Mouse (Mus musculus) limb, embryonic 14.5 days (tissue): ENCODE data around the gene Calm3. TPM values are rescaled to one million over a fixed set of nuclear protein-coding genes. Genes with fewer than 3 reads are reported as not detected.

Experiments used
- ATAC-seq: fragments of 200-750 bp; cut with Nextera tagmentation; 2 replicates; pipeline ENCODE4 v1.8.0; 2017; ENCODE audit warnings: low read depth, moderate number of reproducible peaks, moderate TSS enrichment; ENCODE audit not compliant: low FRiP score
- DNase-seq: peaks from one replicate; pipeline ENCODE4 v3.0.0-alpha.2; 2015; ENCODE audit warnings: low spot score
- H3K27ac ChIP-seq: fragments of 300-500 bp; sonication (generic); replicated peaks from 2 replicates; pipeline ENCODE4 v1.5.1; 2014; ENCODE audit warnings: low read depth, mild to moderate bottlenecking, low read length, moderate library complexity, mixed read lengths
- H3K27me3 ChIP-seq: fragments of 300-500 bp; sonication (generic); 2 replicates; pipeline ENCODE4 v1.6.1; 2014; ENCODE audit warnings: low read length, mixed read lengths; ENCODE audit not compliant: control insufficient read depth, insufficient read depth
- H3K36me3 ChIP-seq: fragments of 300-500 bp; sonication (generic); 2 replicates; pipeline ENCODE4 v1.6.1; 2014; ENCODE audit warnings: mild to moderate bottlenecking, low read length, moderate library complexity, mixed read lengths; ENCODE audit not compliant: control insufficient read depth, insufficient read depth
- H3K4me1 ChIP-seq: fragments of 300-500 bp; sonication (generic); 2 replicates; pipeline ENCODE4 v1.6.1; 2014; ENCODE audit warnings: antibody characterized with exemption, low read length, mixed read lengths; ENCODE audit not compliant: control insufficient read depth, insufficient read depth
- H3K4me2 ChIP-seq: fragments of 300-500 bp; sonication (generic); replicated peaks from 2 replicates; pipeline ENCODE4 v1.6.1; 2014; ENCODE audit warnings: low read depth, mild to moderate bottlenecking, low read length, moderate library complexity; ENCODE audit not compliant: severe bottlenecking
- H3K4me3 ChIP-seq: fragments of 300-500 bp; sonication (generic); replicated peaks from 2 replicates; pipeline ENCODE4 v1.5.1; 2014; ENCODE audit warnings: low read length
- H3K9ac ChIP-seq: fragments of 300-500 bp; sonication (generic); 2 replicates; pipeline ENCODE4 v1.6.1; 2014; ENCODE audit warnings: mild to moderate bottlenecking, low read depth, low read length, moderate library complexity; ENCODE audit not compliant: severe bottlenecking
- H3K9me3 ChIP-seq: fragments of 300-500 bp; sonication (generic); 2 replicates; pipeline ENCODE4 v1.6.1; 2016; ENCODE audit warnings: low read length; ENCODE audit not compliant: control insufficient read depth
- POLR2A ChIP-seq: fragments of 200-500 bp; IDR thresholded peaks from 2 replicates; pipeline ENCODE4 v1.8.0; 2012; ENCODE audit warnings: inconsistent platforms, mild to moderate bottlenecking, moderate library complexity, borderline replicate concordance; ENCODE audit not compliant: insufficient read depth, insufficient read length; ENCODE audit errors: extremely low read depth
- WGBS: fragments of 180-500 bp; shearing (Covaris S2); extraction: QIAGEN DNeasy Blood & Tissue Kit; methylation state at CpG from one replicate; pipeline ENCODE4 v1.1.7; 2014; 5-methylcytosine and 5-hydroxymethylcytosine counted together
- polyA plus RNA-seq, 2 experiments: library from polyadenylated mRNA; depleted of rRNA in 1 of 2; stranded (reverse) in 1 of 2; unstranded in 1 of 2; fragments of >200 nt; fragmentation: Nextera tagmentation in 1 of 2; extraction: Ambion mirVana in 1 of 2; gene quantifications; 2 replicates each; pipeline versions ENCODE4 v1.2.1 to v1.2.3; 2012 to 2014

The Calm3 gene
- polyA plus RNA-seq, 2 experiments: 156 to 281 TPM

DNA sequence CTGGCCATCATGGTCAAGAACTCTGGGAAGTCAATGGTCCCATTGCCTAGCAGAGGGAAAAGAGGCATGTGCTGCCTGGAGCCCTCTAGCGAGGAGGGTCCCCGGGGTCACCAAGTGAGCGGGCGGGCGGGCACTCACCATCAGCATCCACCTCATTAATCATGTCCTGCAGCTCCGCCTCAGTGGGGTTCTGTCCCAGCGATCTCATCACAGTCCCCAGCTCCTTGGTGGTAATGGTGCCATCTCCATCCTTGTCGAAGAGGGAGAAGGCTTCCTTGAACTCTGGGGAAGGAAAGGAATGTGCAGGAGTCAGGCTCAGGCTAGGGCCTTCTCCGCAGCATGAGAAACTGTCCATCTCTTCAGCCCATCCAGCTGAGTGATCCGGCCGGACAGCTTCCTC is 6.5 kb downstream of the Calm3 start:
- no peaks in the 10 kb centered on the region for H3K9me3 ChIP-seq
- H3K9ac ChIP-seq: no peak overlapping the region
- H3K4me3 ChIP-seq: no peak overlapping the region
- 74% methylated on average over 11 of the region's 11 CpGs for WGBS
- peaks cover 29% of the 10 kb centered on the region for H3K4me1 ChIP-seq
- H3K4me2 ChIP-seq: no peak overlapping the region
- no peak for ATAC-seq
- peaks cover 63% of the 10 kb centered on the region for H3K36me3 ChIP-seq
- DNase-seq: no peak
- H3K27ac ChIP-seq: no peak overlapping the region
- no peaks in the 10 kb centered on the region for H3K27me3 ChIP-seq
- TF ChIP-seq POLR2A: no peak

DNA sequence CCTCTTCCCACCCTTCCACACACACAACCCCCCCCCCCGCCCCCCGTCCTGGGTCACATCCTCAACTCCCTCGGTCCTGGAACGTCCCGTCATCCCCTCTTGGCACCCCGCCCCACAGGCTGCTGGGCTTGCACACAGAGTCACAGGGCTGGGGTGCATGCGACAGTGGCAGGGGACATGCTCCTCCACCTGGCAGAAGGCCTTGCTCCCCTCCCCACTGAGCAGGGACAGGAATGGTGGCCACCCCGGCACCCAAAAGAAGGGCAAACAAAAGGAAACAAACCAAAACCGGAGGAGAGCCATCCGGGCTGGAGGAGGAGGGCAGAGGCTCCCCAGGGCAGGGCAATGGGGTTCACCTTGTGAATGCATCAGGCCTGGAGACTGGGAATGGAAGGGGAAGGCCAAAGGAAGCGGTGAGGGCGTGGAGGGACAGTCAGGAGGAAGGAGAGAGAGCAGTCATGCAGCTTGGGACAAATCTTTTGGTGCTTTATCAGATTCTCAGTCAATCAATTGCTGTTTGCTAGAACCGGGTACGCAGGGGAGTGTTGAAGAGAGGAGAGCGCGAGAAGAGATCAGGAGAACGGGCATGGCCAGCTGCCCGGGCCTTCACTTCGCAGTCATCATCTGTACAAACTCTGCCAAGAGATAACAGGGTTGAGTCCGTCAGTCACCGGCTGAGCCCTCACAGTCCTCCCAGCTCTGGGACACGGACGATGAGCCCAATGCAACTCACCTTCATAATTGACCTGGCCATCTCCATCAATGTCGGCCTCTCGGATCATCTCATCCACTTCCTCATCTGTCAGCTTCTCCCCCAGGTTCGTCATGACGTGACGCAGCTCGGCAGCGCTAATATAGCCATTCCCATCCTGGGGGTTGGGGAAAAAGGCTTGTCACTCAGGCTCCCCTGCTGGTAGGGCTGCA is 7.3 kb downstream of the Calm3 start:
- Histone ChIP-seq H3K36me3 (peaks cover 63% of the 10 kb centered on the region), H3K27me3 (no peaks in the 10 kb centered on the region), H3K4me1 (peaks cover 25% of the 10 kb centered on the region), H3K9me3 (no peaks in the 10 kb centered on the region), H3K4me2 (no peak overlapping the region), H3K4me3 (no peak overlapping the region), H3K9ac (no peak overlapping the region), H3K27ac (no peak overlapping the region)
- DNase-seq: no peak
- no peak for TF ChIP-seq POLR2A
- ATAC-seq: no peak
- 87% methylated on average over 30 of the region's 30 CpGs for WGBS

DNA sequence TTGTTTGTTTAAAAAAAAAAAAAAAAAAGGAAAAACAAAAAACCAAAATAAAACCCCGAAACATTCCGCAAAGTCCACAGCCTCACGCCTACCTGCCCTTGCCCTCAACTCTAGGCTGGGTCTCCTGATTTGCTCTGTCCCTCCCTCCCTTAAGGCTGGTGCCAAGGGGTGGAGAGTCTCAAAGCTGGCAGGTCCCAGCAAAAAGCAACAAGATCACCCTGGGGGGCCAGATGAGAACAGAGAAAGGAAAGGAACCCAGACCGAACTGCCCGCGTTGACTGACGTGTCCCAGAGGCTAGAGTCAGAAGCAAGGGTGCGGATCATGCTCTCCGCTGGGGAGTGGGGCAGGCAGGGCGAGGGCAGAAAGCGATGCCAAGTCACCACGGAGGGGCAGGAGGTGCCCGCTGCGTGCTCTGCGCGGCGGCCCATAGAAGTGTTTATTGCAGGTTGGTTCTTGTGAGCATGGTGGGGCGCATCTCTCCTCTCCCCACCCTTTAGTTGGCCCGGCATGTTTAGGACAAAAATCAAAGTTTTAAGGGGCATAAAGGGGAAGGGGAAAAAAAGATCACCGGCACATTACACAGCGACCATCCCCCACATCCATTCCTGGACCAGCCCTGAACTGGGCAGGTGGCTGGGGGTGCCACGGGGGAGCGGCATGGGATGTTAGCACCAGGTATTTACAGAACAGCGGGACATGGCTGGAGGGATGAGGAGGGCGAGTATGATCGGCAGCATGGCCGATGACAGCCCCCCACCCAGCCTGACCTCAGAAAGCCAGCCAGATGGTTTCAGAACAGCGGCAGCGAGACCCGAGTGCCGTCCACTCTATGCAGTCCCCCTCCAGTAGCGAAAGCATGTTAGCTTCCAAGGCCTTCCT is 8.2 kb downstream of the Calm3 start:
- DNase-seq (no peak), ATAC-seq (no peak)
- 91% methylated on average over 32 of the region's 32 CpGs for WGBS
- Histone ChIP-seq H3K4me1 (peaks cover 16% of the 10 kb centered on the region), H3K36me3 (peaks cover 63% of the 10 kb centered on the region), H3K4me2 (no peak overlapping the region), H3K27me3 (no peaks in the 10 kb centered on the region), H3K9ac (no peak overlapping the region), H3K9me3 (no peaks in the 10 kb centered on the region), H3K27ac (no peak overlapping the region), H3K4me3 (no peak overlapping the region)
- no peak for TF ChIP-seq POLR2A

DNA sequence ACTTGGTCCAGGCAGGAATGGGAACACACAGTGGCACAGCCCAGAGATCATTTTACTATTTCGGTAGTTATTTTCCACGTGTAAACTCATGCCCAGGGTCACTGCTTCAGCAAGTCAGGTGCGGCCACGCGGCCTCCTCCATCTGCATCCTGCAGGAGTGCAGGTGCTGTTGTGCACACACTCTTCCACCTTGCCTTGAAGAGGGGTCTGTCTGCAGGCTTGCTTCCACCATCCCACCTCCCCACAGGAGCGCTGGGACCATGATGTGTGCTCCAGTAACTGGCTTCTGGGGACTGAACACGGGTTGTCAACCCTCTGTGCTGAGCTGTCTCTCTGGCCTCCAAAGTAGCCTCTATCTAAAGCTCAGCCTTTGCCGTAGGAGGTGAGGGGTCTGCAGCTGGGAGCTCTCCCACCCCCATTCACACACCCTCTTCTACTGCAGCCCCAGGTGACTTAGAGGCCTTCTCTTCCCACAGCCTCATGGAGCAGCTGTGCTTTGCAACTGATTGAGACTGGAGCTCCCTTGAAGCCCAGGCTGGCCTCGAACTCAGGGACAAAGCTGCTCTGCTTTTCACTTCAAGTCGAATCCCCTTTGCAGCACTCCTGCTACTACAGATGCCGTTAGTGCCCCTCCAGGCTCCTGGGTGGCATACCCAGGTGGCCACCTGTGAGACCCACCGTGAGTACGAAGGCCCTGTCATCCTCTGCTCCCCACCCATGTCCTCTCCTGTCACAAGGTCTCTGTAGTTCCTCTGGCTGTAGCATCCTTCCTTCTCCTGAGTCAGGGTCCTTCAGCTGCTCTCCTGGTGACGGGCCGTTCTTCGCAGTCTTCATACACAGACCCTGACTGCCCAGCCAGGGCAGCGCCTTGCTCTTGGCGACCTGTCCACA is 9.2 kb downstream of the Calm3 start:
- no peak overlapping the region for H3K4me3 ChIP-seq
- peaks cover 7% of the 10 kb centered on the region for H3K4me1 ChIP-seq
- ATAC-seq (no peak), DNase-seq (no peak)
- no peaks in the 10 kb centered on the region for H3K27me3 ChIP-seq
- peaks cover 59% of the 10 kb centered on the region for H3K36me3 ChIP-seq
- H3K4me2 ChIP-seq: no peak overlapping the region
- no peaks in the 10 kb centered on the region for H3K9me3 ChIP-seq
- no peak overlapping the region for H3K9ac ChIP-seq
- no peak for TF ChIP-seq POLR2A
- H3K27ac ChIP-seq: no peak overlapping the region
- 82% methylated on average over 18 of the region's 18 CpGs for WGBS
